Mouse (Mus musculus): ENCODE results near the gene Myh7b.
"Not testable (repeated sequence)": the region's sequence is repeated elsewhere in the genome, so short reads cannot be mapped to it uniquely, and the experiment has no call there.

The Myh7b gene

GRCm38 (mm10) chr2:155604560-155605235, 6.3 kb upstream of the Myh7b start:
- no peak for DNase-seq (ENCODE audit: low spot score)

GRCm38 (mm10) chr2:155605236-155605589, 5.8 kb upstream of the Myh7b start:
- DNase-seq (ENCODE audit: low spot score): not testable (repeated sequence)

- no peak for DNase-seq (ENCODE audit: low spot score)
Measured at GRCm38 (mm10) chr2:155606360-155606759, 4.7 kb upstream of the Myh7b start.

GRCm38 (mm10) chr2:155611834-155612550, 980 bp downstream of the Myh7b start:
- no peak for DNase-seq (ENCODE audit: low spot score)

GRCm38 (mm10) chr2:155613326-155613755, 2.3 kb downstream of the Myh7b start:
- peak; percentile 72 for DNase-seq (ENCODE audit: low spot score)

GRCm38 (mm10) chr2:155613953-155614352, 2.9 kb downstream of the Myh7b start:
- DNase-seq (ENCODE audit: low spot score): no peak

- DNase-seq (ENCODE audit: low spot score): no peak
Measured at GRCm38 (mm10) chr2:155616971-155617370, 6.0 kb downstream of the Myh7b start.

GRCm38 (mm10) chr2:155619817-155620216, 8.8 kb downstream of the Myh7b start:
- DNase-seq (ENCODE audit: low spot score): peak; percentile 82

- no peak for DNase-seq (ENCODE audit: low spot score)
Measured at GRCm38 (mm10) chr2:155622606-155623005, 11.6 kb downstream of the Myh7b start.

- DNase-seq (ENCODE audit: low spot score): no peak
Measured at GRCm38 (mm10) chr2:155623996-155624395, 13.0 kb downstream of the Myh7b start.

- DNase-seq (ENCODE audit: low spot score): peak; percentile 35
Measured at GRCm38 (mm10) chr2:155624730-155625129, 13.7 kb downstream of the Myh7b start.

GRCm38 (mm10) chr2:155626277-155626676, 15.3 kb downstream of the Myh7b start:
- DNase-seq (ENCODE audit: low spot score): no peak

- peak; percentile 73 for DNase-seq (ENCODE audit: low spot score)
Measured at GRCm38 (mm10) chr2:155627030-155627738, 16.2 kb downstream of the Myh7b start.

- DNase-seq (ENCODE audit: low spot score): no peak
Measured at GRCm38 (mm10) chr2:155628112-155628511, 17.1 kb downstream of the Myh7b start.

GRCm38 (mm10) chr2:155628519-155628918, 17.5 kb downstream of the Myh7b start:
- no peak for DNase-seq (ENCODE audit: low spot score)

GRCm38 (mm10) chr2:155629231-155629661, 18.2 kb downstream of the Myh7b start:
- no peak for DNase-seq (ENCODE audit: low spot score)

- DNase-seq (ENCODE audit: low spot score): no peak
Measured at GRCm38 (mm10) chr2:155630153-155630552, 19.1 kb downstream of the Myh7b start.

- no peak for DNase-seq (ENCODE audit: low spot score)
Measured at GRCm38 (mm10) chr2:155630590-155631416, 19.8 kb downstream of the Myh7b start.

GRCm38 (mm10) chr2:155632138-155632936, 21.3 kb downstream of the Myh7b start:
- no peak for DNase-seq (ENCODE audit: low spot score)

- DNase-seq (ENCODE audit: low spot score): no peak
Measured at GRCm38 (mm10) chr2:155633121-155633520, 22.1 kb downstream of the Myh7b start.

GRCm38 (mm10) chr2:155633731-155634130, 22.7 kb downstream of the Myh7b start:
- no peak for DNase-seq (ENCODE audit: low spot score)

All from T-cell, adult 2 months (primary cell).